Mouse (Mus musculus) kidney, postnatal 0 days (tissue): ENCODE data around the gene Qrsl1. TPM values are rescaled to one million over a fixed set of nuclear protein-coding genes. Genes with fewer than 3 reads are reported as not detected.
A peak's percentile ranks its signal among the peaks of the same experiment; 100 is the strongest.

Source experiments
- ATAC-seq: fragments of 200-750 bp; cut with Nextera tagmentation; replicated peaks from 2 replicates; pipeline ENCODE4 v1.8.0; 2017; ENCODE audit warnings: low read depth, moderate number of reproducible peaks, moderate TSS enrichment, moderate library complexity; ENCODE audit not compliant: low FRiP score
- DNase-seq: peaks from one replicate; pipeline ENCODE4 v3.0.0-alpha.2; 2016; ENCODE audit warnings: low spot score
- H3K27ac ChIP-seq: fragments of 300-500 bp; sonication (generic); 2 replicates; pipeline ENCODE4 v1.5.1; 2014; ENCODE audit warnings: mild to moderate bottlenecking
- H3K27me3 ChIP-seq: fragments of 300-500 bp; sonication (generic); 2 replicates; pipeline ENCODE4 v1.6.1; 2014; ENCODE audit warnings: low read length, mixed read lengths; ENCODE audit not compliant: insufficient read depth
- H3K36me3 ChIP-seq: fragments of 300-500 bp; sonication (generic); 2 replicates; pipeline ENCODE4 v1.6.1; 2014; ENCODE audit warnings: low read length, mixed read lengths; ENCODE audit not compliant: insufficient read depth
- H3K4me1 ChIP-seq: fragments of 300-500 bp; sonication (generic); replicated peaks from 2 replicates; pipeline ENCODE4 v1.6.1; 2014; ENCODE audit warnings: antibody characterized with exemption, low read length, mixed read lengths; ENCODE audit not compliant: insufficient read depth
- H3K4me2 ChIP-seq: fragments of 300-500 bp; sonication (generic); 2 replicates; pipeline ENCODE4 v1.6.1; 2014; ENCODE audit warnings: mild to moderate bottlenecking, low read length, moderate library complexity, mixed read lengths
- H3K4me3 ChIP-seq: fragments of 300-500 bp; sonication (generic); replicated peaks from 2 replicates; pipeline ENCODE4 v1.5.1; 2014; ENCODE audit warnings: low read depth, low read length
- H3K9ac ChIP-seq: fragments of 300-500 bp; sonication (generic); 2 replicates; pipeline ENCODE4 v1.6.1; 2014; ENCODE audit warnings: low read depth, low read length
- H3K9me3 ChIP-seq: fragments of 300-500 bp; sonication (generic); replicated peaks from 2 replicates; pipeline ENCODE4 v1.6.1; 2016; ENCODE audit warnings: low read length, inconsistent platforms, mixed read lengths
- CTCF ChIP-seq: IDR thresholded peaks from 2 replicates; pipeline ENCODE4 v1.5.1; 2016; ENCODE audit warnings: antibody characterized with exemption, low read depth, mild to moderate bottlenecking, moderate library complexity
- WGBS: fragments of 180-500 bp; shearing (Covaris S2); extraction: QIAGEN DNeasy Blood & Tissue Kit; methylation state at CpG from one replicate; pipeline ENCODE4 v1.1.7; 2014; 5-methylcytosine and 5-hydroxymethylcytosine counted together
- polyA plus RNA-seq: library from polyadenylated mRNA; unstranded; fragments of >200 nt; fragmentation: Nextera tagmentation; extraction: Ambion mirVana; gene quantifications from 2 replicates; pipeline ENCODE4 v1.2.1, GENCODE M21; 2015

The Qrsl1 gene
- polyA plus RNA-seq, 1 experiment from 2014 or later = 27.4 TPM

GRCm38 (mm10) chr10:43910873-43911142 is 9.3 kb upstream of the Qrsl1 start:
- Histone ChIP-seq H3K36me3 (no peaks in the 10 kb centered on the region), H3K9me3 (no peaks in the 10 kb centered on the region), H3K27me3 (no peaks in the 10 kb centered on the region), H3K4me2 (no peak overlapping the region), H3K4me3 (no peak overlapping the region), H3K9ac (no peak overlapping the region), H3K4me1 (no peaks in the 10 kb centered on the region), H3K27ac (no peak overlapping the region)
- ATAC-seq (no peak), DNase-seq (no peak)
- 89% methylated on average over 8 of the region's 8 CpGs for WGBS
- TF ChIP-seq CTCF = no peak

GRCm38 (mm10) chr10:43910032-43910872 is 8.7 kb upstream of the Qrsl1 start:
- Histone ChIP-seq H3K27ac (no peak overlapping the region), H3K4me3 (no peak overlapping the region), H3K27me3 (no peaks in the 10 kb centered on the region), H3K4me2 (no peak overlapping the region), H3K9me3 (no peaks in the 10 kb centered on the region), H3K4me1 (no peaks in the 10 kb centered on the region), H3K9ac (no peak overlapping the region), H3K36me3 (no peaks in the 10 kb centered on the region)
- no peak for DNase-seq
- ATAC-seq = no peak
- 70% methylated on average over 12 of the region's 12 CpGs for WGBS
- TF ChIP-seq CTCF = no peak

GRCm38 (mm10) chr10:43904569-43904968 is 3.0 kb upstream of the Qrsl1 start:
- ATAC-seq (no peak), DNase-seq (no peak)
- H3K27ac ChIP-seq = no peak overlapping the region
- H3K9me3 ChIP-seq = no peaks in the 10 kb centered on the region
- H3K9ac ChIP-seq = no peak overlapping the region
- TF ChIP-seq CTCF = no peak
- no peaks in the 10 kb centered on the region for H3K4me1 ChIP-seq
- no peaks in the 10 kb centered on the region for H3K36me3 ChIP-seq
- H3K27me3 ChIP-seq = no peaks in the 10 kb centered on the region
- WGBS = 95% methylated on average over 1 of the region's 1 CpGs
- H3K4me2 ChIP-seq = no peak overlapping the region
- H3K4me3 ChIP-seq = no peak overlapping the region

GRCm38 (mm10) chr10:43900883-43901570 is 518 bp downstream of the Qrsl1 start:
- peak; percentile 37 for DNase-seq
- H3K36me3 ChIP-seq = no peaks in the 10 kb centered on the region
- TF ChIP-seq CTCF = no peak
- peak overlapping the region; percentile 87 for H3K27ac ChIP-seq
- peak overlapping the region; percentile 70 for H3K4me2 ChIP-seq
- no peaks in the 10 kb centered on the region for H3K9me3 ChIP-seq
- ATAC-seq = no peak; the same call in 1 of the 2 replicates
- H3K4me3 ChIP-seq = peak overlapping the region; percentile 81
- no peaks in the 10 kb centered on the region for H3K27me3 ChIP-seq
- H3K4me1 ChIP-seq = no peaks in the 10 kb centered on the region
- WGBS = 8% methylated on average over 30 of the region's 30 CpGs
- peak overlapping the region; percentile 76 for H3K9ac ChIP-seq

- TF ChIP-seq CTCF = no peak
- Histone ChIP-seq H3K4me3 (no peak overlapping the region), H3K36me3 (0 out of 2 replicates have a peak, but pooled peaks cover 5% of the 10 kb centered on the region), H3K9me3 (no peaks in the 10 kb centered on the region), H3K4me1 (no peaks in the 10 kb centered on the region), H3K27me3 (no peaks in the 10 kb centered on the region), H3K27ac (no peak overlapping the region), H3K9ac (no peak overlapping the region), H3K4me2 (no peak overlapping the region)
- no peak for ATAC-seq
- DNase-seq = no peak
- 95% methylated on average over 7 of the region's 7 CpGs for WGBS
Observed at GRCm38 (mm10) chr10:43898276-43898675, 3.3 kb downstream of the Qrsl1 start.

GRCm38 (mm10) chr10:43896065-43896464 is 5.5 kb downstream of the Qrsl1 start:
- 0 out of 2 replicates have a peak, but pooled peaks cover 10% of the 10 kb centered on the region for H3K36me3 ChIP-seq
- WGBS = 83% methylated on average over 8 of the region's 8 CpGs
- H3K4me2 ChIP-seq = no peak overlapping the region
- no peak for TF ChIP-seq CTCF
- H3K9me3 ChIP-seq = no peaks in the 10 kb centered on the region
- no peak overlapping the region for H3K4me3 ChIP-seq
- H3K4me1 ChIP-seq = no peaks in the 10 kb centered on the region
- H3K27me3 ChIP-seq = no peaks in the 10 kb centered on the region
- no peak overlapping the region for H3K9ac ChIP-seq
- no peak overlapping the region for H3K27ac ChIP-seq
- ATAC-seq = peak; percentile 61
- DNase-seq = no peak
